Comparison of ENCODE assay signal across 12 mouse cellular contexts in genomic region chr17:46056288-46056687, GRCm38 (mm10). TPM values are rescaled to one million over a fixed set of nuclear protein-coding genes. Genes with fewer than 3 reads are reported as not detected.
A peak's percentile ranks its signal among the peaks of the same experiment; 100 is the strongest.
DNase-seq lines count a peak whose midpoint lies in the region; ATAC-seq and TF ChIP-seq lines count a peak whose summit lies in the region.
"Had no signal": no experiment of that assay in that cellular context is flagged by ENCODE, and none has a peak within 500 bp of the region (broad histone marks: within the 10 kb centered on the region; RNA-seq: fewer than 3 reads in every experiment).

No protein-coding gene starts in this region.

- no peak for TF ChIP-seq CTCF in liver, adult 2 months (IDR thresholded peaks at IDR 0.05; ENCODE audit: low read depth, low read length)

- no peak overlapping the region for H3K4me3 ChIP-seq in liver, adult 2 months (ENCODE audit: insufficient read depth, low read depth, low read length)
- H3K4me3 ChIP-seq in liver, embryonic 12.5 days, result no peak overlapping the region
- H3K4me3 ChIP-seq in embryonic facial prominence, embryonic 10.5 days, result no peak overlapping the region
- H3K4me3 ChIP-seq in limb, embryonic 10.5 days, result no peak overlapping the region
- H3K4me3 ChIP-seq: erythroblast, embryonic 14.5 days had no signal

- 14% methylated on average over 7 of the region's 7 CpGs for WGBS in liver, adult 2 months
- WGBS in liver, embryonic 12.5 days (ENCODE audit: insufficient replicate concordance), result 58% methylated on average over 7 of the region's 7 CpGs
- WGBS in embryonic facial prominence, embryonic 10.5 days, result 54% methylated on average over 7 of the region's 7 CpGs
- 60% methylated on average over 7 of the region's 7 CpGs for WGBS in limb, embryonic 10.5 days

- no peak for ATAC-seq in liver, embryonic 12.5 days
- ATAC-seq: activated CD4-positive, CD25-positive, alpha-beta regulatory T cell, adult 4 months had no signal

- peaks cover 36% of the 10 kb centered on the region for H3K4me1 ChIP-seq in liver, adult 2 months (ENCODE audit: control insufficient read depth, insufficient read depth, low read length)
- H3K4me1 ChIP-seq in liver, embryonic 12.5 days, result peaks cover 14% of the 10 kb centered on the region
- peaks cover 32% of the 10 kb centered on the region for H3K4me1 ChIP-seq in embryonic facial prominence, embryonic 10.5 days
- H3K4me1 ChIP-seq in limb, embryonic 10.5 days, result peaks cover 34% of the 10 kb centered on the region

- H3K4me2 ChIP-seq in liver, embryonic 12.5 days, result no peak overlapping the region

- H3K9me3 ChIP-seq in liver, embryonic 12.5 days (replicated peaks), result no peaks in the 10 kb centered on the region
- H3K9me3 ChIP-seq in embryonic facial prominence, embryonic 10.5 days, result no peaks in the 10 kb centered on the region
- H3K9me3 ChIP-seq in limb, embryonic 10.5 days (replicated peaks), result no peaks in the 10 kb centered on the region

- no peaks in the 10 kb centered on the region for H3K79me2 ChIP-seq in liver, adult 2 months (ENCODE audit: control insufficient read depth, insufficient read depth, low read length)

- H3K36me3 ChIP-seq in liver, adult 2 months (ENCODE audit: control insufficient read depth, insufficient read depth, low read length), result no peaks in the 10 kb centered on the region
- no peaks in the 10 kb centered on the region for H3K36me3 ChIP-seq in liver, embryonic 12.5 days
- H3K36me3 ChIP-seq in embryonic facial prominence, embryonic 10.5 days (replicated peaks), result no peaks in the 10 kb centered on the region
- H3K36me3 ChIP-seq in limb, embryonic 10.5 days, result no peaks in the 10 kb centered on the region

- TF ChIP-seq POLR2A in liver, adult 2 months (IDR thresholded peaks at IDR 0.05; ENCODE audit: extremely low read depth, insufficient read depth, low read length), result no peak

- peak; percentile 24 for DNase-seq in gastrocnemius, postnatal 25 days
- DNase-seq in gastrocnemius, postnatal 10 days, result no peak
- peak; percentile 95 for DNase-seq in liver, adult 2 months (ENCODE audit: extremely low read depth, low read depth, low spot score)
- no peak for DNase-seq in embryonic facial prominence, embryonic 10.5 days (ENCODE audit: low spot score)
- no peak for DNase-seq in limb, embryonic 10.5 days (ENCODE audit: low spot score)
- DNase-seq in heart, adult 8-10 months (ENCODE audit: low spot score), result no peak
- DNase-seq: heart, adult 18-20 months; right cerebral cortex, postnatal 14 days; thymus, postnatal 25 days had no signal

- peak overlapping the region; percentile 95 for H3K27ac ChIP-seq in liver, adult 2 months (replicated peaks; ENCODE audit: insufficient read depth, low read depth, low read length)
- H3K27ac ChIP-seq in liver, embryonic 12.5 days, result no peak overlapping the region
- peak overlapping the region; percentile 51; the same call in 1 of the 2 replicates for H3K27ac ChIP-seq in embryonic facial prominence, embryonic 10.5 days (replicated peaks)
- H3K27ac ChIP-seq in limb, embryonic 10.5 days, result peak overlapping the region; percentile 43; the same call in 1 of the 2 replicates

- H3K9ac ChIP-seq in liver, adult 2 months (ENCODE audit: low read depth, low read length), result peak overlapping the region; percentile 65; the same call in 1 of the 2 replicates
- no peak overlapping the region for H3K9ac ChIP-seq in liver, embryonic 12.5 days

- no peaks in the 10 kb centered on the region for H3K27me3 ChIP-seq in liver, adult 2 months (ENCODE audit: control insufficient read depth, insufficient read depth, low read length)
- H3K27me3 ChIP-seq in liver, embryonic 12.5 days (replicated peaks), result no peaks in the 10 kb centered on the region; the same call in 1 of the 2 replicates
- H3K27me3 ChIP-seq in embryonic facial prominence, embryonic 10.5 days (replicated peaks; ENCODE audit: low read depth, poor library complexity, severe bottlenecking), result 0 out of 2 replicates have a peak, but pooled peaks cover 4% of the 10 kb centered on the region
- H3K27me3 ChIP-seq in limb, embryonic 10.5 days (ENCODE audit: low read depth, poor library complexity, severe bottlenecking), result no peaks in the 10 kb centered on the region

RNA-seq across cellular contexts. Expression of gene Vegfa, which starts 24.1 kb away (rescaled TPM):
- 100 to 1,000 TPM; 135 to 170 TPM for total RNA-seq in gastrocnemius, postnatal 25 days (2021)
- total RNA-seq in gastrocnemius, postnatal 10 days (2021), result 100 to 1,000 TPM in 1 of 2 experiments, 10 to 100 TPM in 1; 73.8 to 125 TPM
- 120 TPM in 2 replicates for total RNA-seq in liver, adult 2 months (2014; rRNA removed)
- 188 and 288 TPM in 2 replicates for polyA plus RNA-seq in liver, adult 2 months (2012; rRNA removed)
- 3.0 and 3.2 TPM in 2 replicates for polyA plus RNA-seq in liver, embryonic 12.5 days (2016; fragmentation: Nextera tagmentation; extraction: Ambion mirVana)
- polyA plus RNA-seq in embryonic facial prominence, embryonic 10.5 days (2016; fragmentation: Nextera tagmentation; extraction: Ambion mirVana), result 2.1 and 2.3 TPM in 2 replicates
- polyA plus RNA-seq in limb, embryonic 10.5 days (2016; fragmentation: Nextera tagmentation; extraction: Ambion mirVana), result 2.0 and 3.1 TPM in 2 replicates
- 100 to 1,000 TPM; 195 to 267 (median 235) TPM for total RNA-seq in heart, adult 8-10 months (2022)
- polyA plus RNA-seq: activated CD4-positive, CD25-positive, alpha-beta regulatory T cell, adult 4 months had no signal

RNA-seq across cellular contexts. Expression of gene Mrps18a, which starts 54.5 kb away (rescaled TPM):
- 10 to 100 TPM; 74.1 to 79.3 TPM for total RNA-seq in gastrocnemius, postnatal 25 days (2021)
- total RNA-seq in gastrocnemius, postnatal 10 days (2021), result 10 to 100 TPM; 62.6 to 63.8 TPM
- total RNA-seq in liver, adult 2 months (2014; rRNA removed), result 33.3 and 38.3 TPM in 2 replicates
- polyA plus RNA-seq in liver, adult 2 months (2012; rRNA removed), result 44.6 and 54.8 TPM in 2 replicates
- 107 and 110 TPM in 2 replicates for polyA plus RNA-seq in liver, embryonic 12.5 days (2016; fragmentation: Nextera tagmentation; extraction: Ambion mirVana)
- polyA plus RNA-seq in embryonic facial prominence, embryonic 10.5 days (2016; fragmentation: Nextera tagmentation; extraction: Ambion mirVana), result 152 and 154 TPM in 2 replicates
- 184 and 192 TPM in 2 replicates for polyA plus RNA-seq in limb, embryonic 10.5 days (2016; fragmentation: Nextera tagmentation; extraction: Ambion mirVana)
- total RNA-seq in heart, adult 8-10 months (2022), result 100 to 1,000 TPM; 144 to 157 (median 149) TPM

Comparison
In these comparisons a context has a peak if more than half of its experiments do, and no peak if none do; other contexts are left out.
1. DNase-seq: peak in gastrocnemius, postnatal 25 days (single experiment) and liver, adult 2 months (single experiment); none in gastrocnemius, postnatal 10 days (single experiment), embryonic facial prominence, embryonic 10.5 days (single experiment), limb, embryonic 10.5 days (single experiment) and heart, adult 8-10 months (single experiment).